Mouse (Mus musculus) MEL (cell line): Measurements from ENCODE around the gene Stum. TPM values are rescaled to one million over a fixed set of nuclear protein-coding genes. Genes with fewer than 3 reads are reported as not detected.

ENCODE experiments used
- DNase-seq: peaks from one replicate; pipeline ENCODE4 v3.0.0; 2011; ENCODE audit warnings: low read depth, low spot score
- H3K27ac ChIP-seq: 2 replicates; pipeline ENCODE4 v1.5.1; 2012; ENCODE audit warnings: low read depth, mild to moderate bottlenecking, control low read depth, low read length, moderate library complexity; ENCODE audit not compliant: control insufficient read depth
- H3K27me3 ChIP-seq, 2 experiments: fragments of 150-350 bp in 1 of 2; sonication (generic) in 1 of 2; 2 replicates each; pipeline ENCODE4 v1.6.1; 2012; ENCODE audit warnings: low read length in 2 of 2, mild to moderate bottlenecking in 2 of 2, improper control_type of control experiment in 1 of 2, moderate library complexity in 1 of 2; ENCODE audit not compliant: insufficient read depth in 2 of 2, control insufficient read depth in 1 of 2
- H3K36me3 ChIP-seq, 2 experiments: 2 replicates each; pipeline ENCODE4 v1.6.1; 2012 to 2014; ENCODE audit warnings: low read length in 2 of 2, improper control_type of control experiment in 1 of 2, inconsistent platforms in 1 of 2, mild to moderate bottlenecking in 1 of 2; ENCODE audit not compliant: insufficient read depth in 2 of 2, control insufficient read depth in 1 of 2
- H3K4me1 ChIP-seq, 2 experiments: fragments of 150-350 bp in 1 of 2; sonication (generic) in 1 of 2; 2 replicates each; pipeline ENCODE4 v1.6.1; 2012; ENCODE audit warnings: low read length in 2 of 2, improper control_type of control experiment in 1 of 2, mild to moderate bottlenecking in 1 of 2; ENCODE audit not compliant: insufficient read depth in 2 of 2, control insufficient read depth in 1 of 2
- H3K4me3 ChIP-seq, 2 experiments: fragments of 150-350 bp in 1 of 2; sonication (generic) in 1 of 2; 2 replicates each; pipeline ENCODE4 v1.5.1; 2012; ENCODE audit warnings: low read depth in 2 of 2, low read length in 2 of 2, mild to moderate bottlenecking in 2 of 2, moderate library complexity in 2 of 2, control low read depth in 1 of 2, improper control_type of control experiment in 1 of 2; ENCODE audit not compliant: control insufficient read depth in 1 of 2, insufficient read depth in 1 of 2
- H3K79me2 ChIP-seq: 2 replicates; pipeline ENCODE4 v1.6.1; 2012; ENCODE audit warnings: mild to moderate bottlenecking, low read length, moderate library complexity; ENCODE audit not compliant: control insufficient read depth, poor library complexity, insufficient read depth
- H3K9ac ChIP-seq: 2 replicates; pipeline ENCODE4 v1.6.1; 2012; ENCODE audit warnings: low read depth, mild to moderate bottlenecking, control low read depth, low read length, moderate library complexity; ENCODE audit not compliant: control insufficient read depth, poor library complexity, severe bottlenecking
- H3K9me3 ChIP-seq: fragments of 150-350 bp; sonication (generic); replicated peaks from 2 replicates; pipeline ENCODE4 v1.6.1; 2012; ENCODE audit warnings: mild to moderate bottlenecking, low read length, improper control_type of control experiment, moderate library complexity; ENCODE audit not compliant: insufficient read depth
- CTCF ChIP-seq, 3 experiments: IDR thresholded peaks in 2 of 3; conservative IDR thresholded peaks in 1 of 3; 2 replicates each; pipeline ENCODE4 v1.5.1; 2011 to 2012; ENCODE audit warnings: low read length in 3 of 3, low read depth in 2 of 3, mild to moderate bottlenecking in 2 of 3, improper control_type of control experiment in 1 of 3, inconsistent platforms in 1 of 3, mixed read lengths in 1 of 3, moderate library complexity in 1 of 3; ENCODE audit not compliant: control insufficient read depth in 1 of 3, insufficient read depth in 1 of 3, poor library complexity in 1 of 3, severe bottlenecking in 1 of 3
- E2F4 ChIP-seq: IDR thresholded peaks from 2 replicates; pipeline ENCODE4 v1.6.1; 2011; ENCODE audit warnings: low read depth, low read length, improper control_type of control experiment, borderline replicate concordance
- EP300 ChIP-seq, 2 experiments: IDR thresholded peaks; 2 replicates each; pipeline ENCODE4 v1.6.1; 2011; ENCODE audit warnings: improper control_type of control experiment in 2 of 2, low read length in 2 of 2, low read depth in 1 of 2, mild to moderate bottlenecking in 1 of 2
- ETS1 ChIP-seq: IDR thresholded peaks from 2 replicates; pipeline ENCODE4 v1.6.1; 2012; ENCODE audit warnings: low read depth, mild to moderate bottlenecking, inconsistent platforms, low read length, improper control_type of control experiment, moderate library complexity
- GATA1 ChIP-seq: IDR thresholded peaks from 2 replicates; pipeline ENCODE4 v1.6.1; 2011; ENCODE audit warnings: low read depth, low read length, improper control_type of control experiment
- HCFC1 ChIP-seq: IDR thresholded peaks from 2 replicates; pipeline ENCODE4 v1.6.1; 2012; ENCODE audit warnings: low read depth, mild to moderate bottlenecking, inconsistent platforms, low read length, improper control_type of control experiment, moderate library complexity
- KAT2A ChIP-seq: conservative IDR thresholded peaks from 2 replicates; pipeline ENCODE4 v1.6.1; 2012; ENCODE audit warnings: low read depth, low read length, improper control_type of control experiment, inconsistent platforms
- MAFK ChIP-seq: IDR thresholded peaks from 2 replicates; pipeline ENCODE4 v1.6.1; 2011; ENCODE audit warnings: low read depth, mild to moderate bottlenecking, low read length, improper control_type of control experiment, borderline replicate concordance
- MAX ChIP-seq: IDR thresholded peaks from 2 replicates; pipeline ENCODE4 v1.6.1; 2011; ENCODE audit warnings: low read length, improper control_type of control experiment
- MAZ ChIP-seq: IDR thresholded peaks from 2 replicates; pipeline ENCODE4 v1.6.1; 2012; ENCODE audit warnings: low read depth, mild to moderate bottlenecking, inconsistent platforms, low read length, improper control_type of control experiment
- MXI1 ChIP-seq: IDR thresholded peaks from 2 replicates; pipeline ENCODE4 v1.6.1; 2011; ENCODE audit warnings: mild to moderate bottlenecking, low read depth, low read length, improper control_type of control experiment
- MYB ChIP-seq: IDR thresholded peaks from 2 replicates; pipeline ENCODE4 v1.6.1; 2011; ENCODE audit warnings: mild to moderate bottlenecking, low read depth, low read length, improper control_type of control experiment
- MYC ChIP-seq: IDR thresholded peaks from 2 replicates; pipeline ENCODE4 v1.6.1; 2011; ENCODE audit warnings: low read depth, mild to moderate bottlenecking, low read length, improper control_type of control experiment, moderate library complexity
- NELFE ChIP-seq: IDR thresholded peaks from 2 replicates; pipeline ENCODE4 v1.6.1; 2011; ENCODE audit warnings: low read depth, low read length, improper control_type of control experiment
- POLR2A ChIP-seq, 2 experiments: IDR thresholded peaks; 2 replicates each; pipeline ENCODE4 v1.6.1; 2011 to 2012; ENCODE audit warnings: low read length in 2 of 2, mild to moderate bottlenecking in 2 of 2, control low read depth in 1 of 2, improper control_type of control experiment in 1 of 2, low read depth in 1 of 2, moderate library complexity in 1 of 2; ENCODE audit not compliant: control insufficient read depth in 1 of 2, insufficient read depth in 1 of 2, poor library complexity in 1 of 2
- RAD21 ChIP-seq: IDR thresholded peaks from 2 replicates; pipeline ENCODE4 v1.6.1; 2011; ENCODE audit warnings: mild to moderate bottlenecking, low read depth, low read length, improper control_type of control experiment
- RCOR1 ChIP-seq: IDR thresholded peaks from 2 replicates; pipeline ENCODE4 v1.6.1; 2012; ENCODE audit warnings: low read depth, mild to moderate bottlenecking, inconsistent platforms, low read length, improper control_type of control experiment
- SMC3 ChIP-seq: IDR thresholded peaks from 2 replicates; pipeline ENCODE4 v1.6.1; 2011; ENCODE audit warnings: low read depth, low read length, improper control_type of control experiment
- TCF12 ChIP-seq: IDR thresholded peaks from 2 replicates; pipeline ENCODE4 v1.6.1; 2014; ENCODE audit warnings: low read depth, mild to moderate bottlenecking, inconsistent platforms, low read length, improper control_type of control experiment, moderate library complexity
- USF1 ChIP-seq: IDR thresholded peaks from 2 replicates; pipeline ENCODE4 v1.6.1; 2014; ENCODE audit warnings: low read depth, mild to moderate bottlenecking, inconsistent platforms, low read length, improper control_type of control experiment, moderate library complexity
- USF2 ChIP-seq, 2 experiments: IDR thresholded peaks; 2 replicates each; pipeline ENCODE4 v1.6.1; 2011 to 2012; ENCODE audit warnings: improper control_type of control experiment in 2 of 2, low read length in 2 of 2, borderline replicate concordance in 1 of 2, inconsistent platforms in 1 of 2, low read depth in 1 of 2, mild to moderate bottlenecking in 1 of 2; ENCODE audit not compliant: insufficient read depth in 1 of 2
- ZC3H11A ChIP-seq: IDR thresholded peaks from 2 replicates; pipeline ENCODE4 v1.6.1; 2012; ENCODE audit warnings: low read depth, mild to moderate bottlenecking, inconsistent platforms, low read length, improper control_type of control experiment
- ZKSCAN1 ChIP-seq: IDR thresholded peaks from 2 replicates; pipeline ENCODE4 v1.6.1; 2012; ENCODE audit warnings: low read depth, mild to moderate bottlenecking, inconsistent platforms, low read length, improper control_type of control experiment, moderate library complexity
- ZNF384 ChIP-seq: IDR thresholded peaks from 2 replicates; pipeline ENCODE4 v1.6.1; 2012; ENCODE audit warnings: low read depth, mild to moderate bottlenecking, inconsistent platforms, low read length, improper control_type of control experiment
- polyA plus RNA-seq, 2 experiments: library from polyadenylated mRNA; stranded (reverse) in 1 of 2; unstranded in 1 of 2; fragments of >175 nt in 1 of 2; fragments of >200 nt in 1 of 2; gene quantifications; 2 replicates each; pipeline versions ENCODE4 v1.2.1 to v1.2.4; 2012; ENCODE audit warnings: low replicate concordance in 2 of 2, low read depth in 1 of 2; ENCODE audit not compliant: insufficient read length in 2 of 2, insufficient read depth in 1 of 2, missing spikeins in 1 of 2
- total RNA-seq: library from RNA; depleted of rRNA; stranded (reverse); fragments of 300-350 nt; gene quantifications from 2 replicates; pipeline ENCODE4 v1.2.3, GENCODE M21; 2012

Stum gene
- total and polyA plus RNA-seq, 3 experiments, result not detected

GRCm38 (mm10) chr1:180433098-180433538, 50.2 kb downstream of the Stum start:
- Histone ChIP-seq H3K4me3 (no peak overlapping the region), H3K36me3 (peaks cover 0 to under 1% of the 10 kb centered on the region in 2 experiments; a peak in 1 of 4 replicates), H3K27ac (no peak overlapping the region), H3K27me3 (no peaks in the 10 kb centered on the region), H3K9me3 (no peaks in the 10 kb centered on the region), H3K79me2 (no peaks in the 10 kb centered on the region), H3K4me1 (peaks cover 0 to 9% of the 10 kb centered on the region in 2 experiments; a peak in 2 of 4 replicates), H3K9ac (no peak overlapping the region)
- no peak for TF ChIP-seq MAX
- no peak for TF ChIP-seq KAT2A
- no peak for TF ChIP-seq MAZ
- no peak for TF ChIP-seq ZKSCAN1
- TF ChIP-seq POLR2A (IDR thresholded peaks at IDR 0.05; ENCODE audit: control insufficient read depth in 1 of 2, insufficient read depth in 1 of 2, low read depth in 1 of 2, low read length in 2 of 2, poor library complexity in 1 of 2), result no peak
- no peak for DNase-seq

DNA sequence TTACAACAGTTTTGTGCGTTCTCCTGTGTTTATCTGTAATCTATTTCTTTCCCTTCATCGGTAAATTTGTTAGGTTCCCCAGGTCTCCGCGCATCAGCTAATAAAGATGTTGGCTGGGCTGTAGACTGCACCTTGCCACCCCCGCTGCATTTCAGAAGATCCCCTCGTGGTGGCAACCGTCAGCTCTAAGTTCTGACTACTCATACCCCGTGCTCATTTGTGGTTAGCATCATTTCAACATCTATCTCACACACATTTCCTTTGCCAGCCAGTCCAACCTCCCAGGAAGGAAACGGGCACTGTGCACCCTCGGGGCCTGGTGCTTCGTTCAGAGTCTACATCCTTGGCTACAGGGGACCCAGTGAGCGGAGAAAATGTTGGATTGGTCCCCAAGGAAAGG, 51.5 kb downstream of the Stum start:
- DNase-seq, result peak; percentile 70
- Histone ChIP-seq H3K4me3 (no peak overlapping the region), H3K79me2 (no peaks in the 10 kb centered on the region), H3K9me3 (no peaks in the 10 kb centered on the region), H3K27me3 (no peaks in the 10 kb centered on the region), H3K36me3 (peaks cover 0 to 5% of the 10 kb centered on the region in 2 experiments; a peak in 1 of 4 replicates), H3K4me1 (peaks cover 0 to 17% of the 10 kb centered on the region in 2 experiments; a peak in 2 of 4 replicates), H3K27ac (no peak overlapping the region), H3K9ac (no peak overlapping the region)
- TF ChIP-seq GATA1, result no peak
- no peak for TF ChIP-seq RCOR1
- no peak for TF ChIP-seq USF2 (IDR thresholded peaks at IDR 0.05; ENCODE audit: borderline replicate concordance in 1 of 2, insufficient read depth in 1 of 2, low read depth in 1 of 2, low read length in 2 of 2)
- TF ChIP-seq ZNF384, result no peak
- TF ChIP-seq CTCF (IDR thresholded peaks at IDR 0.05 in 2 of 3, conservative IDR thresholded peaks at IDR 0.05 in 1 of 3; ENCODE audit: control insufficient read depth in 1 of 3, insufficient read depth in 1 of 3, low read depth in 2 of 3, low read length in 3 of 3, poor library complexity in 1 of 3, severe bottlenecking in 1 of 3), result peak; percentile 21 to 60 (median 41); a peak in 5 of 6 replicates
- TF ChIP-seq MYB, result 0 out of 2 replicates have a peak, but pooled peaks have one; percentile 27
- TF ChIP-seq MYC, result 0 out of 2 replicates have a peak, but pooled peaks have one; percentile 21
- TF ChIP-seq TCF12, result peak; percentile 29; the same call in 1 of the 2 replicates
- TF ChIP-seq NELFE, result no peak
- TF ChIP-seq MXI1, result no peak
- peak; percentile 48 for TF ChIP-seq RAD21
- no peak for TF ChIP-seq E2F4
- TF ChIP-seq ZC3H11A, result peak; percentile 44
- no peak for TF ChIP-seq HCFC1
- TF ChIP-seq ETS1, result 0 out of 2 replicates have a peak, but pooled peaks have one; percentile 20
- no peak for TF ChIP-seq MAZ
- no peak for TF ChIP-seq MAFK
- peak; percentile 62 for TF ChIP-seq MAX
- peak; percentile 59 for TF ChIP-seq SMC3
- peak; percentile 51 to 57; a peak in 3 of 4 replicates for TF ChIP-seq EP300 (IDR thresholded peaks at IDR 0.05; ENCODE audit: low read depth in 1 of 2, low read length in 2 of 2)
- 0 out of 2 replicates have a peak, but pooled peaks have one; percentile 21 for TF ChIP-seq USF1
- TF ChIP-seq, all 39 proteins: peak for 11
